Mouse (Mus musculus): ENCODE results near the gene Tefm. TPM values are rescaled to one million over a fixed set of nuclear protein-coding genes. Genes with fewer than 3 reads are reported as not detected.
"Not testable (repeated sequence)": the region's sequence is repeated elsewhere in the genome, so short reads cannot be mapped to it uniquely, and the experiment has no call there.

The Tefm gene
- polyA plus RNA-seq (2016; fragmentation: Nextera tagmentation; extraction: Ambion mirVana) = 31.6 and 33.2 TPM in 2 replicates

GRCm38 (mm10) chr11:80141825-80142521 lies at the start of gene Tefm:
Gene Tefm (minus strand): TSS chr11:80142175.
- peak within 1 kb of the TSS; percentile 76 for H3K4me2 ChIP-seq (replicated peaks)
- H3K36me3 ChIP-seq = peaks cover 7% of the 10 kb centered on the region
- under 1% methylated on average over 40 of the region's 40 CpGs for WGBS
- H3K9me3 ChIP-seq = no peaks in the 10 kb centered on the region
- H3K9ac ChIP-seq (replicated peaks) = peak within 1 kb of the TSS; percentile 89
- peak within 1 kb of the TSS; percentile 86 for H3K27ac ChIP-seq (replicated peaks)
- peak; percentile 86 for ATAC-seq (ENCODE audit: low FRiP score, low read depth)
- H3K4me3 ChIP-seq = peak within 1 kb of the TSS; percentile 87
- peaks cover 12% of the 10 kb centered on the region; the same call in 1 of the 2 replicates for H3K4me1 ChIP-seq
- no peaks in the 10 kb centered on the region for H3K27me3 ChIP-seq

GRCm38 (mm10) chr11:80190280-80190679 lies 48.3 kb upstream of the Tefm start:
- no peaks in the 10 kb centered on the region for H3K4me1 ChIP-seq
- H3K9me3 ChIP-seq = no peaks in the 10 kb centered on the region
- WGBS = 82% methylated on average over 4 of the region's 4 CpGs
- ATAC-seq (ENCODE audit: low FRiP score, low read depth) = no peak
- no peak overlapping the region for H3K4me3 ChIP-seq
- no peak overlapping the region for H3K27ac ChIP-seq (replicated peaks)
- no peak overlapping the region for H3K9ac ChIP-seq (replicated peaks)
- H3K36me3 ChIP-seq = no peaks in the 10 kb centered on the region
- no peaks in the 10 kb centered on the region for H3K27me3 ChIP-seq
- H3K4me2 ChIP-seq (replicated peaks) = no peak overlapping the region

GRCm38 (mm10) chr11:80185441-80185976 lies 43.5 kb upstream of the Tefm start:
- H3K27me3 ChIP-seq; H3K4me3 ChIP-seq; H3K36me3 ChIP-seq; H3K4me1 ChIP-seq; H3K27ac ChIP-seq (replicated peaks); H3K9ac ChIP-seq (replicated peaks); H3K9me3 ChIP-seq; H3K4me2 ChIP-seq (replicated peaks); ATAC-seq (ENCODE audit: low FRiP score, low read depth): not testable (repeated sequence)
- 73% methylated on average over 5 of the region's 5 CpGs for WGBS

- no peak overlapping the region for H3K27ac ChIP-seq (replicated peaks)
- H3K4me2 ChIP-seq (replicated peaks) = peak overlapping the region; percentile 64; the same call in 1 of the 2 replicates
- 0 out of 2 replicates have a peak, but pooled peaks cover 6% of the 10 kb centered on the region for H3K4me1 ChIP-seq
- H3K4me3 ChIP-seq = peak overlapping the region; percentile 49; the same call in 1 of the 2 replicates
- H3K36me3 ChIP-seq = no peaks in the 10 kb centered on the region
- H3K27me3 ChIP-seq = 0 out of 2 replicates have a peak, but pooled peaks cover 4% of the 10 kb centered on the region
- H3K9me3 ChIP-seq = no peaks in the 10 kb centered on the region
- no peak overlapping the region for H3K9ac ChIP-seq (replicated peaks)
- no peak for ATAC-seq (ENCODE audit: low FRiP score, low read depth)
- 91% methylated on average over 6 of the region's 6 CpGs for WGBS
These were observed 42.6 kb upstream of the Tefm start for GRCm38 (mm10) chr11:80184531-80185071.

- Histone ChIP-seq H3K27ac (replicated peaks) (0 out of 2 replicates have a peak within 1 kb of the TSS, but pooled peaks have one; percentile 7), H3K9ac (replicated peaks) (peak within 1 kb of the TSS; percentile 53), H3K27me3 (0 out of 2 replicates have a peak, but pooled peaks cover 4% of the 10 kb centered on the region), H3K9me3 (no peaks in the 10 kb centered on the region), H3K4me2 (replicated peaks) (peak within 1 kb of the TSS; percentile 64), H3K4me3 (peak within 1 kb of the TSS; percentile 49), H3K36me3 (no peaks in the 10 kb centered on the region), H3K4me1 (0 out of 2 replicates have a peak, but pooled peaks cover 6% of the 10 kb centered on the region)
- ATAC-seq (ENCODE audit: low FRiP score, low read depth) = peak; percentile 38; the same call in 1 of the 2 replicates
- 1% methylated on average over 33 of the region's 33 CpGs for WGBS
These were observed 41.8 kb upstream of the Tefm start, which contains the start of gene Rnf135 for GRCm38 (mm10) chr11:80183705-80184255. Gene Rnf135 (plus strand): TSS chr11:80183851.

- not testable (repeated sequence) for H3K4me1 ChIP-seq; H3K27ac ChIP-seq (replicated peaks); H3K36me3 ChIP-seq; H3K9me3 ChIP-seq; ATAC-seq (ENCODE audit: low FRiP score, low read depth); H3K27me3 ChIP-seq
- peak overlapping the region; percentile 49 for H3K4me3 ChIP-seq
- H3K4me2 ChIP-seq (replicated peaks) = peak overlapping the region; percentile 64
- 47% methylated on average over 12 of the region's 12 CpGs for WGBS
- peak overlapping the region; percentile 53 for H3K9ac ChIP-seq (replicated peaks)
These were observed 41.2 kb upstream of the Tefm start for GRCm38 (mm10) chr11:80183054-80183704.

- Histone ChIP-seq H3K9ac (replicated peaks) (no peak overlapping the region), H3K36me3 (no peaks in the 10 kb centered on the region), H3K4me1 (0 out of 2 replicates have a peak, but pooled peaks cover 6% of the 10 kb centered on the region), H3K27me3 (0 out of 2 replicates have a peak, but pooled peaks cover 4% of the 10 kb centered on the region), H3K4me2 (replicated peaks) (no peak overlapping the region), H3K9me3 (no peaks in the 10 kb centered on the region), H3K4me3 (no peak overlapping the region), H3K27ac (replicated peaks) (no peak overlapping the region)
- 81% methylated on average over 5 of the region's 5 CpGs for WGBS
- ATAC-seq (ENCODE audit: low FRiP score, low read depth) = no peak
These were observed 39.2 kb upstream of the Tefm start for GRCm38 (mm10) chr11:80181021-80181749.

GRCm38 (mm10) chr11:80178316-80178715 lies 36.3 kb upstream of the Tefm start:
- H3K4me1 ChIP-seq = no peaks in the 10 kb centered on the region
- no peak overlapping the region for H3K4me2 ChIP-seq (replicated peaks)
- H3K9ac ChIP-seq (replicated peaks) = no peak overlapping the region
- ATAC-seq (ENCODE audit: low FRiP score, low read depth) = no peak
- 83% methylated on average over 8 of the region's 8 CpGs for WGBS
- no peaks in the 10 kb centered on the region for H3K9me3 ChIP-seq
- no peaks in the 10 kb centered on the region for H3K36me3 ChIP-seq
- H3K27me3 ChIP-seq = 0 out of 2 replicates have a peak, but pooled peaks cover 4% of the 10 kb centered on the region
- H3K27ac ChIP-seq (replicated peaks) = no peak overlapping the region
- H3K4me3 ChIP-seq = no peak overlapping the region

- Histone ChIP-seq H3K9ac (replicated peaks) (no peak overlapping the region), H3K27me3 (0 out of 2 replicates have a peak, but pooled peaks cover 4% of the 10 kb centered on the region), H3K4me1 (no peaks in the 10 kb centered on the region), H3K36me3 (no peaks in the 10 kb centered on the region), H3K4me2 (replicated peaks) (no peak overlapping the region), H3K9me3 (no peaks in the 10 kb centered on the region), H3K27ac (replicated peaks) (no peak overlapping the region), H3K4me3 (no peak overlapping the region)
- no peak for ATAC-seq (ENCODE audit: low FRiP score, low read depth)
- WGBS = 83% methylated on average over 11 of the region's 11 CpGs
These were observed 35.2 kb upstream of the Tefm start for GRCm38 (mm10) chr11:80176911-80177895.

- no peaks in the 10 kb centered on the region for H3K9me3 ChIP-seq
- no peak overlapping the region for H3K4me2 ChIP-seq (replicated peaks)
- H3K4me1 ChIP-seq = no peaks in the 10 kb centered on the region
- H3K36me3 ChIP-seq = no peaks in the 10 kb centered on the region
- H3K27me3 ChIP-seq = no peaks in the 10 kb centered on the region
- ATAC-seq (ENCODE audit: low FRiP score, low read depth) = no peak
- H3K9ac ChIP-seq (replicated peaks) = no peak overlapping the region
- no peak overlapping the region for H3K27ac ChIP-seq (replicated peaks)
- no peak overlapping the region for H3K4me3 ChIP-seq
- WGBS = 89% methylated on average over 11 of the region's 11 CpGs
These were observed 32.1 kb upstream of the Tefm start for GRCm38 (mm10) chr11:80173963-80174670.
